Mouse (Mus musculus): ENCODE measurements around the gene Crygb.

GRCm38 (mm10) chr1:65063352-65063751 is 18.7 kb downstream of the Crygb start, which contains the start of gene Crygd:
- TF ChIP-seq POLR2A (IDR thresholded peaks at IDR 0.05; ENCODE audit: borderline replicate concordance, control insufficient read depth, low read depth, low read length) (no peak), CTCF (IDR thresholded peaks at IDR 0.05; ENCODE audit: control insufficient read depth, insufficient read depth, low read length) (no peak)

Measured in bone marrow, adult 2 months (tissue).